Mouse (Mus musculus): Measurements from ENCODE around the gene Gm49340.
"Not testable (repeated sequence)": the region's sequence is repeated elsewhere in the genome, so short reads cannot be mapped to it uniquely, and the experiment has no call there.

GRCm38 (mm10) chr11:73318581-73318980 is 11.0 kb upstream of the Gm49340 start:
- TF ChIP-seq CTCF (IDR thresholded peaks at IDR 0.05; ENCODE audit: borderline replicate concordance, insufficient read depth, low read length); POLR2A (IDR thresholded peaks at IDR 0.05; ENCODE audit: low read depth, low read length): not testable (repeated sequence)
